Mouse (Mus musculus): ENCODE results near the gene Sirt2. TPM values are rescaled to one million over a fixed set of nuclear protein-coding genes. Genes with fewer than 3 reads are reported as not detected.

The Sirt2 gene
- polyA plus RNA-seq, 2 experiments, result 18.5 to 21.3 TPM

GRCm38 (mm10) chr7:28780067-28780658, 13.6 kb downstream of the Sirt2 start:
- H3K4me2 ChIP-seq (ENCODE audit: low read depth), result no peak overlapping the region
- WGBS (ENCODE audit: insufficient replicate concordance), result 38% methylated on average over 6 of the region's 6 CpGs

GRCm38 (mm10) chr7:28780857-28781256, 14.3 kb downstream of the Sirt2 start:
- WGBS (ENCODE audit: insufficient replicate concordance), result 48% methylated on average over 7 of the region's 7 CpGs
- no peak overlapping the region for H3K27ac ChIP-seq
- ATAC-seq (ENCODE audit: insufficient read depth), result no peak

More at GRCm38 (mm10) chr7:28780067-28780658, 13.6 kb downstream of the Sirt2 start:
- Histone ChIP-seq H3K27me3 (ENCODE audit: control insufficient read depth, insufficient read depth, low read length) (no peaks in the 10 kb centered on the region), H3K4me3 (ENCODE audit: insufficient read depth in 1 of 2, low read depth in 2 of 2, low read length in 2 of 2) (no peak overlapping the region), H3K27ac (no peak overlapping the region), H3K36me3 (replicated peaks; ENCODE audit: control insufficient read depth, insufficient read depth, low read depth) (no peaks in the 10 kb centered on the region), H3K9ac (replicated peaks) (no peak overlapping the region), H3K4me1 (replicated peaks; ENCODE audit: control insufficient read depth in 2 of 2, insufficient read depth in 2 of 2, low read length in 1 of 2) (peaks cover 2 to 6% of the 10 kb centered on the region in 2 experiments), H3K9me3 (ENCODE audit: control insufficient read depth, low read length) (no peaks in the 10 kb centered on the region)
- TF ChIP-seq EP300 (IDR thresholded peaks at IDR 0.05; ENCODE audit: low read depth) (no peak), CTCF (IDR thresholded peaks at IDR 0.05; ENCODE audit: low read depth) (peak; percentile 88)
- DNase-seq (ENCODE audit: low read depth in 3 of 3, low spot score in 3 of 3) (peak; percentile 74), ATAC-seq (ENCODE audit: insufficient read depth) (peak; percentile 62; the same call in 1 of the 2 replicates)

GRCm38 (mm10) chr7:28781261-28781663, 14.7 kb downstream of the Sirt2 start:
- Histone ChIP-seq H3K27ac (no peak overlapping the region), H3K4me3 (ENCODE audit: insufficient read depth in 1 of 2, low read depth in 2 of 2, low read length in 2 of 2) (no peak overlapping the region), H3K27me3 (ENCODE audit: control insufficient read depth, insufficient read depth, low read length) (no peaks in the 10 kb centered on the region), H3K4me2 (ENCODE audit: low read depth) (no peak overlapping the region), H3K9me3 (ENCODE audit: control insufficient read depth, low read length) (no peaks in the 10 kb centered on the region), H3K9ac (replicated peaks) (no peak overlapping the region), H3K4me1 (replicated peaks; ENCODE audit: control insufficient read depth in 2 of 2, insufficient read depth in 2 of 2, low read length in 1 of 2) (peaks cover 2 to 6% of the 10 kb centered on the region in 2 experiments), H3K36me3 (replicated peaks; ENCODE audit: control insufficient read depth, insufficient read depth, low read depth) (no peaks in the 10 kb centered on the region)
- TF ChIP-seq EP300 (IDR thresholded peaks at IDR 0.05; ENCODE audit: low read depth) (no peak), CTCF (IDR thresholded peaks at IDR 0.05; ENCODE audit: low read depth) (no peak)
- DNase-seq (ENCODE audit: low read depth in 3 of 3, low spot score in 3 of 3) (no peak), ATAC-seq (ENCODE audit: insufficient read depth) (no peak)
- 69% methylated on average over 8 of the region's 8 CpGs for WGBS (ENCODE audit: insufficient replicate concordance)

More at GRCm38 (mm10) chr7:28780857-28781256, 14.3 kb downstream of the Sirt2 start:
- Histone ChIP-seq H3K9me3 (ENCODE audit: control insufficient read depth, low read length) (no peaks in the 10 kb centered on the region), H3K9ac (replicated peaks) (no peak overlapping the region), H3K4me1 (replicated peaks; ENCODE audit: control insufficient read depth in 2 of 2, insufficient read depth in 2 of 2, low read length in 1 of 2) (peaks cover 2 to 6% of the 10 kb centered on the region in 2 experiments), H3K27me3 (ENCODE audit: control insufficient read depth, insufficient read depth, low read length) (no peaks in the 10 kb centered on the region), H3K4me3 (ENCODE audit: insufficient read depth in 1 of 2, low read depth in 2 of 2, low read length in 2 of 2) (no peak overlapping the region), H3K36me3 (replicated peaks; ENCODE audit: control insufficient read depth, insufficient read depth, low read depth) (no peaks in the 10 kb centered on the region), H3K4me2 (ENCODE audit: low read depth) (no peak overlapping the region)
- DNase-seq (ENCODE audit: low read depth in 3 of 3, low spot score in 3 of 3), result no peak
- TF ChIP-seq CTCF (IDR thresholded peaks at IDR 0.05; ENCODE audit: low read depth) (no peak), EP300 (IDR thresholded peaks at IDR 0.05; ENCODE audit: low read depth) (no peak)

GRCm38 (mm10) chr7:28785161-28785560, 18.6 kb downstream of the Sirt2 start:
- H3K9me3 ChIP-seq (ENCODE audit: control insufficient read depth, low read length), result no peaks in the 10 kb centered on the region
- H3K4me2 ChIP-seq (ENCODE audit: low read depth), result no peak overlapping the region
- no peak overlapping the region for H3K4me3 ChIP-seq (ENCODE audit: insufficient read depth in 1 of 2, low read depth in 2 of 2, low read length in 2 of 2)
- TF ChIP-seq CTCF (IDR thresholded peaks at IDR 0.05; ENCODE audit: low read depth), result no peak
- TF ChIP-seq EP300 (IDR thresholded peaks at IDR 0.05; ENCODE audit: low read depth), result no peak
- WGBS (ENCODE audit: insufficient replicate concordance), result 82% methylated on average over 5 of the region's 5 CpGs
- no peak overlapping the region for H3K27ac ChIP-seq
- no peaks in the 10 kb centered on the region for H3K27me3 ChIP-seq (ENCODE audit: control insufficient read depth, insufficient read depth, low read length)
- H3K9ac ChIP-seq (replicated peaks), result no peak overlapping the region
- ATAC-seq (ENCODE audit: insufficient read depth) (no peak), DNase-seq (ENCODE audit: low read depth in 3 of 3, low spot score in 3 of 3) (no peak)
- H3K4me1 ChIP-seq (replicated peaks; ENCODE audit: control insufficient read depth in 2 of 2, insufficient read depth in 2 of 2, low read length in 1 of 2), result peaks cover 2 to 6% of the 10 kb centered on the region in 2 experiments
- H3K36me3 ChIP-seq (replicated peaks; ENCODE audit: control insufficient read depth, insufficient read depth, low read depth), result no peaks in the 10 kb centered on the region

- no peaks in the 10 kb centered on the region for H3K36me3 ChIP-seq (replicated peaks; ENCODE audit: control insufficient read depth, insufficient read depth, low read depth)
These were observed 21.3 kb downstream of the Sirt2 start for GRCm38 (mm10) chr7:28787884-28788283.

More at GRCm38 (mm10) chr7:28787884-28788283, 21.3 kb downstream of the Sirt2 start:
- no peaks in the 10 kb centered on the region for H3K27me3 ChIP-seq (ENCODE audit: control insufficient read depth, insufficient read depth, low read length)
- 81% methylated on average over 9 of the region's 9 CpGs for WGBS (ENCODE audit: insufficient replicate concordance)
- no peak overlapping the region for H3K4me3 ChIP-seq (ENCODE audit: insufficient read depth in 1 of 2, low read depth in 2 of 2, low read length in 2 of 2)
- H3K9ac ChIP-seq (replicated peaks), result no peak overlapping the region
- H3K4me2 ChIP-seq (ENCODE audit: low read depth), result no peak overlapping the region
- TF ChIP-seq CTCF (IDR thresholded peaks at IDR 0.05; ENCODE audit: low read depth), result no peak
- no peak for TF ChIP-seq EP300 (IDR thresholded peaks at IDR 0.05; ENCODE audit: low read depth)
- no peaks in the 10 kb centered on the region for H3K9me3 ChIP-seq (ENCODE audit: control insufficient read depth, low read length)
- H3K4me1 ChIP-seq (replicated peaks; ENCODE audit: control insufficient read depth in 2 of 2, insufficient read depth in 2 of 2, low read length in 1 of 2), result peaks cover 0 to 3% of the 10 kb centered on the region in 2 experiments; a peak in 1 of 4 replicates
- DNase-seq (ENCODE audit: low read depth in 3 of 3, low spot score in 3 of 3), result no peak
- H3K27ac ChIP-seq, result no peak overlapping the region
- ATAC-seq (ENCODE audit: insufficient read depth), result no peak
